In the genomic region with DNA sequence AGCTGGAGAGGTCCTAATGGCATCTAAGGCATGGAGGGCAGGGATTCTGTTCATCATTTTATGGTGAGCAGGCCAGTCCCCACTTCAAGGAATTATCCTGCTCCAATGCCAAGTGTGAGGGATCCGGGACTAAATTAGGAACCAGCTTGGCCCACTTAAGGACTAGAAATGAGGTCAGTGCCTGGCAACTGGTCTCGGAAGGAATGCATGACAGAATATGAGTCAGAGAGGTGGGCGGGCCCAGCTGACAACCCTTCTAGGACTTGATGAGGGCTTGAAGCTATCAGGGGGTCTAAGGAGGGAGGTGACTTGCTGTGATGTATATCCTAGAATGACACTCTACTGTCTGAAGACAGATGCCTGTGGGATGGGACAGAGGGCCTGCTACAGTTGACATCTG, we compare ENCODE assay signal across 8 mouse cellular contexts.
DNase-seq lines count a peak whose midpoint lies in the region; ATAC-seq lines count a peak whose summit lies in the region.

No protein-coding gene starts in this region.

- no peak overlapping the region for H3K9ac ChIP-seq in heart, embryonic 11.5 days (ENCODE audit: low read depth, low read length)

- no peak overlapping the region for H3K4me2 ChIP-seq in heart, embryonic 11.5 days

- no peak overlapping the region for H3K27ac ChIP-seq in heart, embryonic 11.5 days (ENCODE audit: low read depth, low read length)
- no peak overlapping the region for H3K27ac ChIP-seq in midbrain, embryonic 10.5 days (replicated peaks)

- H3K36me3 ChIP-seq in heart, embryonic 11.5 days (ENCODE audit: control insufficient read depth, insufficient read depth, low read length): no peaks in the 10 kb centered on the region
- H3K36me3 ChIP-seq in midbrain, embryonic 10.5 days: no peaks in the 10 kb centered on the region

- no peaks in the 10 kb centered on the region for H3K4me1 ChIP-seq in heart, embryonic 11.5 days (ENCODE audit: control insufficient read depth, insufficient read depth, low read length)
- no peaks in the 10 kb centered on the region for H3K4me1 ChIP-seq in midbrain, embryonic 10.5 days

- H3K4me3 ChIP-seq in heart, embryonic 11.5 days (ENCODE audit: low read depth, low read length): no peak overlapping the region
- H3K4me3 ChIP-seq in midbrain, embryonic 10.5 days: no peak overlapping the region

- 59% methylated on average over 3 of the region's 3 CpGs for WGBS in heart, embryonic 11.5 days (ENCODE audit: insufficient replicate concordance)
- whole genome bisulfite sequencing in midbrain, embryonic 10.5 days: 77% methylated on average over 3 of the region's 3 CpGs

- DNase-seq in heart, adult 8-10 months (ENCODE audit: low spot score): peak; percentile 47
- DNase-seq in adrenal gland, postnatal 36 days: peak; percentile 19 to 27
- DNase-seq in gastrocnemius, postnatal 14 days: peak; percentile 46
- DNase-seq in lung, postnatal 4 days: peak; percentile 24 to 59
- DNase-seq in B cell, adult 2 months: no peak
- no peak for DNase-seq in midbrain, embryonic 10.5 days (ENCODE audit: low spot score)
- DNase-seq in embryo, embryonic 10.5 days (ENCODE audit: low spot score): no peak

- intact Hi-C loops in gastrocnemius, postnatal 14 days (cut with DNase I; ENCODE audit: low total_unique reads): no loop called here

- H3K9me3 ChIP-seq in heart, embryonic 11.5 days (replicated peaks; ENCODE audit: control insufficient read depth, low read length): no peaks in the 10 kb centered on the region
- H3K9me3 ChIP-seq in midbrain, embryonic 10.5 days (replicated peaks): no peaks in the 10 kb centered on the region

- no peak for ATAC-seq in heart, embryonic 11.5 days (replicated peaks; ENCODE audit: insufficient number of reproducible peaks, low FRiP score, low TSS enrichment)

- no peaks in the 10 kb centered on the region for H3K27me3 ChIP-seq in heart, embryonic 11.5 days (ENCODE audit: control insufficient read depth, insufficient read depth, low read length)
- H3K27me3 ChIP-seq in midbrain, embryonic 10.5 days (ENCODE audit: low read depth, poor library complexity, severe bottlenecking): no peaks in the 10 kb centered on the region

Comparison
In these comparisons a context has a peak if more than half of its experiments do, and no peak if none do; other contexts are left out.
1. DNase-seq: peak in heart, adult 8-10 months (single experiment), adrenal gland, postnatal 36 days (2 of 2), gastrocnemius, postnatal 14 days (single experiment) and lung, postnatal 4 days (2 of 2); none in B cell, adult 2 months (0 of 2), midbrain, embryonic 10.5 days (single experiment) and embryo, embryonic 10.5 days (single experiment).